Mouse (Mus musculus): ENCODE data around the gene Fkbp11. TPM values are rescaled to one million over a fixed set of nuclear protein-coding genes. Genes with fewer than 3 reads are reported as not detected.

Gene Fkbp11
- total and polyA plus RNA-seq, 3 experiments: 4.9 to 9.3 (median 8.4) TPM

DNA sequence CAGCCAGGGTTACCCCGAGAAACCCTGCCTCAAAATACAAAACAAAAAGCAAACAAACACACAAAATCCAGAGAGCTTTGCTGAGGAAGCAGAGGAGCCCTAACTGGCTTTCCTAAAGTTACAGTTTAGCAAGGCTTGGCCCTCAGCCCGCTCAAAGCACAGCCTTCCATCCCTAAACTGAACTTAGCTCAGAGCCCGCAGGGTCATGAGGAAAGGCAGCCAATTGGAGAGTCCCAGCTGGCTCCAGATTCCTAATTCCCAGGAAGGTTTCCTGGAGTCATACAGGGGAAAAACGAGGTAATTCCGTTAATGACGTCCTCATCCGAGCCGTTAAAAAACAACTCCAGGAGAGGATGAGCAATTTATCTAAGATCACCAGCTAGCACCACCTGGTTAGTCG, 32.3 kb downstream of the Fkbp11 start:
- peak; percentile 33 for DNase-seq

DNA sequence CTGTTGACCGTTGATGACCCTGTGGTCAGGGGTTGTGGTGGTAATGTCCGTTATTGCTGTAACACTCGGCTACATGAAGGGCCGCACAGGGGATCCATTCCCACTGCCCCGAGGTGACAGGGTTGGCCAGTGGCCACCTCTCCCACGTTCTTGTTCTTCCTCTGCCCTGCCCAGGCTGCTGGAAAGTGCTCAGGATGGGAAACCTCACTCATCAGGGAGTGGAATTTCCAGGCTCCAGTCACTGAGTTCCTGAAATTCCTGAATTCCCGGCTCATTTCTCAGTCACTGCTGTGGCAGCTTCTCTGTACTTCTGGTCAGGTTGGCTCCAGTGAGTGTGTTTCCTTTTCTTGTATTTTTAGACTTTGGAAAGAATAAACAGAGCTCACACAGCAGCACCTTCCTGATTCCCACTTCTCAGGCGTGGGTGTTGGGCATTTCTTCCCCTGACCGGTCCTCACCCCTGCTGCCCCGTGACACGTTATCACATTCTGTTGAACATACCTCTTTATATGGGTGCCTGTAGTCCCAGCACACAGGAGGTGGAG, 35.8 kb downstream of the Fkbp11 start:
- DNase-seq: peak; percentile 61

DNA sequence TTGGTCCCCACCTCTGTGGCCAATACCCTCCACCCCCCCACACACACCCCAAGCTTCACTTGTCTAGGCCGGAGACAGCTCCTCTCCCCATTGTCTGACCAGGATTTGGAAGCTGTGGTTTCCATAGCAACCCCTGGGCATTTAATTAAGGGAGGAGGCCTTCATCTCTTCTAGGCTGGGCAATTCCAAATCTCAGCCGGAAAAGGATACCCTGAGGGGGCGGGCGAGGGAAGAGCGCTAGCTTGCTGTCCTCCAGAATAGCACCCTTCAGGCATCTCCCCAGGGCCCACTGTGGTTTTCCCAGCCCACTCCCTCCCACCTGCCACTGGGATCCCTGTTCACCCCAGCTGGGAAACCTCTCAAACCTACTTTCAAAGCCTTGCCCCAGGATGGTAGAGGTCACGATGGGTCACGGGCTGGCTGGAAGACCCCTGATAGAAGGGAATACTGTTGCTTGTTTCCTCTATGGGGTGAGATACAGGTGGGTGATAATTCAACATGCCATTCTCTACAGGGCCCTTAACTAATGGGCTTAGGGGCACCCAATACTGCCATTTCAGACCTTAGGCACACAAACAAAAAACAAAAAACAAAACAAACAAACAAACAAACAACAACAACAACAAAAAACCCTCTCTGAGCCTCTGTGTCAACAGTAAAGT, 36.4 kb downstream of the Fkbp11 start:
- no peak for DNase-seq

DNA sequence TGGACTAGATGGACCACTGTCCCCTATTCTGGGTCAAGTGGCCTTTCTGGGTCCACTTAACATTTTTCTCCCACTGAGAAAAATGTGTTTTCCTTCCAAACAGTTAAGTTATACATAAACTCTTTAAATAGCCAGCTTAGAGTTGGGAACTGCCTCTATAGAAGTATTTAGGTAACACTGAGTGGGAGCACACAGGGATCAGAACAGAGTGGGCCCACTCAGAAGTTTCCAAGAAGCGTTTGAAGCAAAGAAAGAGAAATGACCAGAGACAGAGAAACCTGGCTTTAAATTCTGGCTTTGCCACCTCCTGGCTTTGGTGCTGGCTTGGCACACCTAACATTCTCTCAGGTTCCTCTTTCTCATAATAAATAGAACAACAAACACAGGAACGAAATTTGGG, 38.3 kb downstream of the Fkbp11 start:
- DNase-seq: no peak

DNA sequence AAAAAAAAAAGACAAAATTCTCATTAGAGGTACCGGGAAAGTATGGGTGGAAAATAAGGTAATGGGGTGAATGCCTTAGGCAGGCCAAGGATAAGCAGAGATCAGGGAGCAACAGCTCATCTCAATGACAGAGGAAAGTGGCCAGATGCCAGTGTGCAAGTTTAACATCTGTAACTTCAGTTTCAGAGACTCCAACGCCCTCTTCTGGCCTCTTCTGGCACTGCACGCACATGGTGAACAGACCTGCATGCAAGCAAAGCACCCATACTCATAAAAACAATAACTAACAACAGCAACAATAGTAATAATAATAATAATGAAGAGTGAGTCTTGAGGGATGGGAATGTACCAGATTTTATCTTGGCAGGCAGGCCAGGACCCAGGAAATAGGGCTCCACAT, 42.1 kb downstream of the Fkbp11 start:
- no peak for DNase-seq

DNA sequence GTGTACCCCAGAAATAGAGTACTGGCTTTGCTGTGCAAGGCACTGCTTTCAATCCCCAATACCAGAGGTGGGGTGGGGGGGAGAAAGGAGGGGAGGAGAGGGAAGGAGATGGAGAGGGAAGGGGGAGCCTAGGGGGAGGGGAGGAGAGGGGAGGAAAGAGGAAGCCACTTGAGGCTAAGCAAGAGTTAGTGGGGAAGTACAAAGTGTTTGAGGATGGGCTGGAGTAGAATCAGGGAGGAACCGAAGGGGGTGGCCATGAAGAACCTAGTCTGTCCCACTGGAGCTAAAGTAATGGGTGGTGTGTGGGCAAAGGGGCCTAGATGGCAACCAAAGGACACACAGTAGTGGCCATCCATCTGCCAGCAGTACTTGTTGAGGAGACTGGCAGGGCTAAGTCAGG, 44.3 kb downstream of the Fkbp11 start:
- DNase-seq: no peak

DNA sequence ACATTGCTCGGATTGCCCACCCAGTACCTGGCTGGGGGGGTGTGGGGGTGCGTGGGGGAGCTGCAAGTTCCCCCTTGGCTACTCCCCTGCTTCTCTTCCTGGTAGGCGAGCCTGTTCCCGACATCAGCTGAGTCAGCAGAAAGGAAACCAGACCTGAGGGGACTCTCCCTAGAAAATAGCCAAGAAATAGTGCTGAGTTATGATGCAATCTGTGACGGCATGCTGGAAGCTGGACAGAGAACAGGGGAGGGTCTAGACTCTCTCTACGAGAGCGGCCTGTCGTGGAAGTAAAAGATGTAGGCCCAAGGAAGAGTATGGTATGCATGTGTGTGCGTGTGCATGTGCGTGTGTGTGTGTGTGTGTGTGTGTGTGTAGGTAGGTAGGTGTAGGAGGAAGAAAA, 44.8 kb downstream of the Fkbp11 start:
- no peak for DNase-seq

DNA sequence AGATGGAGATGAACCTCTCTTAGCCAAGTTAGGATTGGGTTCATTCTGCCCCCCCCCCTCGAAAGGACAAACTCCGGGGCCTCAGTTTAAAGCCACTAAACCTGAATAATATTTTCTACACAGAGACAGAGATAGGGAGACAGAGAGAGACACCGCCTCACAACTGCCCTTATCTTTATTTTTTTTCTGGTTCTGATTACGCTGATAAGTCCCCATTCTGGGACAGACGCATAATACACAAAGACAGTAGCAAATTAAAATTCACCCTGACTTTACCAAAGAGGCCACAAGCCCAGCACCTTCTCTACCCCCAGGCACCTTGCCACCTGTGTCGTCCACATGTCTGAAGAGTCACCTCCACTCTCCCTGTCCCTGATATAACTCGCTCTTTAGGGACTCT, 46.4 kb downstream of the Fkbp11 start:
- DNase-seq: no peak

DNA sequence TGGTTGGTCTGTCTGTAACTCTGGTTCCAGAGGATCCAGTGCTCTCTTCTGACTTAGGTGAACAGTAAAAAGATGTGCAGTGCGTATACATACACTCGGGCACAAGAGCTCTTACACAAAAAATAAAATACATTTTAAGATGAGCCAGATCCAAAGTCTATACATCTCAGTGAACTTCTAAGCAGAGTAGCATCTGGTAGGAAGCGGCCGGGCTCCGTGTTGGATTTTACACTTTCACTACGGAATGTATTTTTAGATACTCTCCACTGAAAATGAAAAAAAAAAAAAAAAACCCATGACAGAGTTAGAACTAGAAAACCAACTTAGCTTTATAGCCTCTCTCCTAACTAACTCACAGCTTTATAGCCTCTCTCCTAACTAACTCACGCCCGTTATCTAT, 47.3 kb downstream of the Fkbp11 start:
- DNase-seq: no peak

DNA sequence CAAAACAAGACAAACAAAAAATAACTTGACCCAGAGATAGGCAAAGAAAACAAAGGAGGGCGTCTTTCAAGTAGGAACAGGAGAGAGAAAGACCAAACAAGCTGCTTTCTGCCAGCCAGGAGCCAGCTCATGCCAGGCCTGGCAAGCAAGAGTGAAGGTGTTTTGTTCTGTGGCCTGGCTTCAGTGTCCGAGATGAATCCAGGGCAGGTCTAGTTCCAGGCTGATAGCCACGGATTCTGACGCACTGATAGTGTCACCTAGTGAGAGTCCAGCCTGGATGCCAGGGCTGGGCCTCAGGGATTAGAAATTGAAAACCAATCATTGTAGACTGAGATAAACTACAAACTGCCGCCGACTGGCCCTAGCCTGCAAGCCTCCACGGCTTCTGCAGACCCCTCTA, 50.0 kb downstream of the Fkbp11 start:
- no peak for DNase-seq

DNA sequence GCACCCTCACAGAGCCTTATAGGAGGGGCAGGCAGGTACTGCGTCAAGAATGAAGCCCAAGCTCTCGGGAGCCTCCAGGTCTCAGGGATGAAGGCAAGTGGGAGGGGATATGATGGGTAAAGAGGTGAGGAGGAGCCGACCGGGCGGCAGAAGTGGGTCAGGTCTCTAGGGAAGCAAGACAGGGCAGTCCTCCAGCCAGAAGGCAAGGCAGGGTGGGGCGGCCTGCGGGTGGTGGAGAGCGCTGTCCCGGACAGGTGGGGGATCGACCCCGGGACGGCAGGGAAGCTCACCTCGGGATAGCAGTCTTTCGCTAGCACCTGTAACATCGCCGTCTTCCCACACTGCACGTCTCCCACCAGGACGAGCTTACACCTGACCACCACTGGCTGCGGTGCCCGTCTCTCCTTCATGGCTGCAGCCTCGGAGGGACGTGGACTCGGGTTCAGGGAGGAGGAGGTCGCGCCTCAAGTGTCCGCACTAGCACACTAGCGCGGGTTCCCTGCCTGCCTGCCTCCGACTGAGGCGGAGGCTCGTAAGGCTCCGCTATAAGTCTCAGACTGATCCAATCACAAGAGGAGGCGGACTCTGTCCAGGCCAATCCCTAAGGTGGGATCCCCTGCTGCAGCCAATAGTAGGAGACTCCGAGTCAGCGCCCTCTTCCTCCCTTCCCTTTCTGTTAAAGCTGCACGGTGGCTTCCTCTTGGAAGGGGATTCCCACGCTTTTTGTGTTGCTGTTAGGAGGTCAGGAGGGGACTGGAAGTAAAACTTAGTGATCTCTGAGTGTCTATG, 50.9 kb downstream of the Fkbp11 start, which contains the start of gene Rnd1:
Gene Rnd1, minus strand, starts transcription at position 522 of the 789 bp plus-strand sequence.
- DNase-seq: peak; percentile 90

DNA sequence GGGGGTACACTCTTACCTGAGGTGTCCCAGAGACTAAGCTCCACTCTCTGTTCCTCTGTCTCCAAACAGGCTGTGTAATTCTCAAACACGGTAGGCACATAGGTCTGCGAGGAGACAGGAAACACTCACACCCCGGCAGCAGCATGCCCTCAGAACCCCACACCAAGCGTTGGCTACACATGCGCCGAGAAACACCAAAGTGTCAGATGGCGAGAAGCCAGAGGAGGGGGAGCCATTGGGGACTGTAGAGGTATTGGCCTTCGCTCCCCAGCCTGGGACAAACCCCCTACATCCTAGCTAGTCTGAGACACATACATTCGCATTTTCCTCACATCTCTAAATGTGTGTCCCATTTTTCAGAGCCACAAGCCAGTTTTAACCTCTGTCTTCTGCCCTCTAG, 51.5 kb downstream of the Fkbp11 start:
- no peak for DNase-seq

DNA sequence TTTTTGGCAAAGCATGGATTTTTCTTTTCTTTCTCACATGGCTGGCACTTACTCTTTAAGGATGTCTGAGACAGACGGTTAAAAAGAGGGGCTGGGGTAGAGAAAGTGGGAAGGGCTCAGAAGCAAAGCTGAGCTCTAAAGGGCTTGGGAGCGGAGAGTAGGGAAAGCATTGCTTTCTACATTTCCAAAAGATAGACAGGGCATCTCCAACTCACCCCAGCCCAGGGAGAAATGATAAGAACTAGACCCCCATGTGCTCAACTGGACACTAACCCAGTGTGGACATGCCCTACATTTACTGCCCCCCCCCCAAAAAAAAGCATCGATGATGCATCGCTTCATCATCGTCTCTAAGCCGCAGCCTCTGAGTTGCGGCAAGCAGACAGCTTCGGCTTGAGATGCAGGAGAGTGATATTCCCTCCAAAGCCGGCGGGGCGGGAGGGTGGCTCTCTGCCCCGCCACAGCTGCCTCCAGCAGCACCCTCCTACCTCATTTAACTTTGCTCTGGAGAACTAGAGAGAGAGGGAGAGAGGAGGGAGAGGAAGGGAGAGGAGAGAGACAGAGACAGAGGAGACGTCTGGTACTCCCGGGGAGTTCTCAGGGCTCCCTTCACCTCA, 52.3 kb downstream of the Fkbp11 start:
- no peak for DNase-seq

DNA sequence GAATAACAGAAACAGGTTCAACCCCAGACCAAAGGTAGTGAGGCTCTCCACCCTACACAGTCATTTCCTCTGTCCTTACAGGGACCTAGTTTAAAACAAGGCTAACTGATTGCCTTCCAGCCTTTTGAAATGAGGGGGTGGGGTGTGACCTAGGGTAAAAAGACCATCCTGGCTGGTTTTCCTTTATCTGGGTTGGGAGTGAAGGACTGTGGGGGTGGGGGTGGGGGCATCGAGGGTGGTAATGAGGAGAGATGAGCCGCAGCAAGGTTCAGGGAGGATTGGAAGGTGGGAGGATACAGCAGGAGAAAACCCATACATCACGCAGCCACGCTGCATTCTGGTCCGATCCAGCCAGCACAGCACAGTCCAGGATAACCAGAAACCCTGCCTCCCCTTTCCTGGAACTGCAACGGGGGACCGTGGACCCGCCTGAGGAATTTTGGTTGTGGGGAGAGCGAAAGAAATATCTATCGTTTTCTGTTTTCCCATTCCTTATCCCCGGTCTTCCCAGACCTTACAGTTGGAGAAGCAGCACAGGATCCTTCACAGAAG, 52.9 kb downstream of the Fkbp11 start:
- DNase-seq: no peak

Other genes starting within 250 kb of the Fkbp11 start
- not detected for gene Lalba, start 245.5 kb downstream of the Fkbp11 start, total RNA-seq (2021)
- not detected in 2 replicates for gene Lalba, start 245.5 kb downstream of the Fkbp11 start, polyA plus RNA-seq (2012; rRNA removed)
- not detected for gene Olfr279, start 235.8 kb downstream of the Fkbp11 start, total RNA-seq (2021)
- not detected in 2 replicates for gene Olfr279, start 235.8 kb downstream of the Fkbp11 start, polyA plus RNA-seq (2012; rRNA removed)
- gene Kansl2, start 193.9 kb downstream of the Fkbp11 start, total RNA-seq (2021): 10 to 100 TPM; 70.7 to 99.0 TPM
- gene Kansl2, start 193.9 kb downstream of the Fkbp11 start, polyA plus RNA-seq (2012; rRNA removed): 44.6 and 49.5 TPM in 2 replicates
- 10 to 100 TPM; 42.2 to 66.4 TPM for gene Ccnt1, start 157.3 kb downstream of the Fkbp11 start, total RNA-seq (2021)
- 3.9 and 5.8 TPM in 2 replicates for gene Ccnt1, start 157.3 kb downstream of the Fkbp11 start, polyA plus RNA-seq (2012; rRNA removed)
- under 1 TPM; 0.58 to 0.59 TPM for gene 4930415O20Rik, start 157.2 kb downstream of the Fkbp11 start, total RNA-seq (2021)
- gene 4930415O20Rik, start 157.2 kb downstream of the Fkbp11 start, polyA plus RNA-seq (2012; rRNA removed): 0.22 TPM in 1 of 2 replicates, not detected in the other
- gene Adcy6, start 118.1 kb downstream of the Fkbp11 start, total RNA-seq (2021): 10 to 100 TPM; 35.5 to 67.1 TPM
- 44.6 and 49.2 TPM in 2 replicates for gene Adcy6, start 118.1 kb downstream of the Fkbp11 start, polyA plus RNA-seq (2012; rRNA removed)
- gene Cacnb3, start 97.4 kb downstream of the Fkbp11 start, total RNA-seq (2021): 10 to 100 TPM; 12.8 to 17.7 TPM
- 25.9 and 31.1 TPM in 2 replicates for gene Cacnb3, start 97.4 kb downstream of the Fkbp11 start, polyA plus RNA-seq (2012; rRNA removed)
- gene Ddx23, start 65.3 kb downstream of the Fkbp11 start, total RNA-seq (2021): 10 to 100 TPM; 65.5 to 84.6 TPM
- gene Ddx23, start 65.3 kb downstream of the Fkbp11 start, polyA plus RNA-seq (2012; rRNA removed): 25.6 and 27.7 TPM in 2 replicates
- 1 to 10 TPM; 3.9 to 4.0 TPM for gene Rnd1, start 50.7 kb downstream of the Fkbp11 start, total RNA-seq (2021)
- gene Rnd1, start 50.7 kb downstream of the Fkbp11 start, polyA plus RNA-seq (2012; rRNA removed): 1.4 and 3.0 TPM in 2 replicates
- gene Ccdc65, start 20.0 kb downstream of the Fkbp11 start, total RNA-seq (2021): under 1 TPM; 0.32 to 0.62 TPM
- gene Ccdc65, start 20.0 kb downstream of the Fkbp11 start, polyA plus RNA-seq (2012; rRNA removed): 0.11 and 0.23 TPM in 2 replicates
- 100 to 1,000 TPM; 130 to 136 TPM for gene Arf3, start 35.0 kb upstream of the Fkbp11 start, total RNA-seq (2021)
- 82.4 and 106 TPM in 2 replicates for gene Arf3, start 35.0 kb upstream of the Fkbp11 start, polyA plus RNA-seq (2012; rRNA removed)
- 1 to 10 TPM in 1 of 2 experiments, under 1 TPM in 1; 0.84 to 2.2 TPM for gene Wnt10b, start 50.0 kb upstream of the Fkbp11 start, total RNA-seq (2021)
- 0.45 and 2.2 TPM in 2 replicates for gene Wnt10b, start 50.0 kb upstream of the Fkbp11 start, polyA plus RNA-seq (2012; rRNA removed)
- gene Wnt1, start 61.7 kb upstream of the Fkbp11 start, total RNA-seq (2021): not detected
- gene Wnt1, start 61.7 kb upstream of the Fkbp11 start, polyA plus RNA-seq (2012; rRNA removed): 0.08 TPM in 1 of 2 replicates, not detected in the other
- gene Ddn, start 81.3 kb upstream of the Fkbp11 start, total RNA-seq (2021): under 1 TPM in 1 of 2 experiments, not detected in 1; 0.35 TPM
- 0.03 and 0.08 TPM in 2 replicates for gene Ddn, start 81.3 kb upstream of the Fkbp11 start, polyA plus RNA-seq (2012; rRNA removed)
- 10 to 100 TPM; 77.1 to 79.8 TPM for gene Prkag1, start 103.3 kb upstream of the Fkbp11 start, total RNA-seq (2021)
- gene Prkag1, start 103.3 kb upstream of the Fkbp11 start, polyA plus RNA-seq (2012; rRNA removed): 54.9 and 57.3 TPM in 2 replicates
- gene Kmt2d, start 143.0 kb upstream of the Fkbp11 start, total RNA-seq (2021): 10 to 100 TPM; 36.8 to 58.2 TPM
- gene Kmt2d, start 143.0 kb upstream of the Fkbp11 start, polyA plus RNA-seq (2012; rRNA removed): 21.0 and 22.3 TPM in 2 replicates
- 1 to 10 TPM in 1 of 2 experiments, under 1 TPM in 1; 0.69 to 3.6 TPM for gene Rhebl1, start 166.3 kb upstream of the Fkbp11 start, total RNA-seq (2021)
- gene Rhebl1, start 166.3 kb upstream of the Fkbp11 start, polyA plus RNA-seq (2012; rRNA removed): 1.3 and 2.0 TPM in 2 replicates
- gene Dhh, start 170.3 kb upstream of the Fkbp11 start, total RNA-seq (2021): 1 to 10 TPM; 2.3 to 3.5 TPM
- 3.1 and 3.8 TPM in 2 replicates for gene Dhh, start 170.3 kb upstream of the Fkbp11 start, polyA plus RNA-seq (2012; rRNA removed)
- 10 to 100 TPM; 11.5 to 14.2 TPM for gene Lmbr1l, start 190.0 kb upstream of the Fkbp11 start, total RNA-seq (2021)
- gene Lmbr1l, start 190.0 kb upstream of the Fkbp11 start, polyA plus RNA-seq (2012; rRNA removed): 36.3 and 58.5 TPM in 2 replicates
- gene Tuba1b, start 206.4 kb upstream of the Fkbp11 start, total RNA-seq (2021): 100 to 1,000 TPM; 235 to 261 TPM
- gene Tuba1b, start 206.4 kb upstream of the Fkbp11 start, polyA plus RNA-seq (2012; rRNA removed): 616 and 725 TPM in 2 replicates
- 10 to 100 TPM in 1 of 2 experiments, not detected in 1; 10.9 TPM for gene Gm49450, start 225.4 kb upstream of the Fkbp11 start, total RNA-seq (2021)
- 49.5 and 126 TPM in 2 replicates for gene Gm49450, start 225.4 kb upstream of the Fkbp11 start, polyA plus RNA-seq (2012; rRNA removed)
- 100 to 1,000 TPM in 1 of 2 experiments, 10 to 100 TPM in 1; 63.2 to 125 TPM for gene Tuba1a, start 225.5 kb upstream of the Fkbp11 start, total RNA-seq (2021)
- gene Tuba1a, start 225.5 kb upstream of the Fkbp11 start, polyA plus RNA-seq (2012; rRNA removed): 128 and 133 TPM in 2 replicates

Measured in adrenal gland, adult 2 months (tissue).